Mouse (Mus musculus) heart, adult 9 months (tissue): ENCODE data around the gene Olfr545.

Experiments used
- DNase-seq, 2 experiments: peaks; one replicate each; pipeline ENCODE4 v3.0.0; 2022; ENCODE audit warnings: low spot score in 2 of 2

Olfr545 gene

GRCm38 (mm10) chr7:102478926-102479325, 20.4 kb downstream of the Olfr545 start:
- DNase-seq: no peak

GRCm38 (mm10) chr7:102478425-102478824, 20.9 kb downstream of the Olfr545 start:
- no peak for DNase-seq

GRCm38 (mm10) chr7:102477377-102477776, 22.0 kb downstream of the Olfr545 start:
- DNase-seq: no peak

- DNase-seq: no peak
Observed at GRCm38 (mm10) chr7:102476601-102477000, 22.8 kb downstream of the Olfr545 start.

GRCm38 (mm10) chr7:102472675-102473074, 26.7 kb downstream of the Olfr545 start:
- no peak for DNase-seq

- DNase-seq: no peak
Observed at GRCm38 (mm10) chr7:102467566-102467965, 31.8 kb downstream of the Olfr545 start.

- no peak for DNase-seq
Observed at GRCm38 (mm10) chr7:102458618-102459380, 40.6 kb downstream of the Olfr545 start.

- DNase-seq: no peak
Observed at GRCm38 (mm10) chr7:102446438-102446837, 52.9 kb downstream of the Olfr545 start.

GRCm38 (mm10) chr7:102444301-102444700, 55.1 kb downstream of the Olfr545 start:
- no peak for DNase-seq

- no peak for DNase-seq
Observed at GRCm38 (mm10) chr7:102442432-102442831, 56.9 kb downstream of the Olfr545 start.

- DNase-seq: peak; percentile 93 to 95
Observed at GRCm38 (mm10) chr7:102441657-102442391, 57.5 kb downstream of the Olfr545 start, which contains the start of gene Rrm1. Rrm1 (plus strand) TSS chr7:102441695.
